In the genomic region with DNA sequence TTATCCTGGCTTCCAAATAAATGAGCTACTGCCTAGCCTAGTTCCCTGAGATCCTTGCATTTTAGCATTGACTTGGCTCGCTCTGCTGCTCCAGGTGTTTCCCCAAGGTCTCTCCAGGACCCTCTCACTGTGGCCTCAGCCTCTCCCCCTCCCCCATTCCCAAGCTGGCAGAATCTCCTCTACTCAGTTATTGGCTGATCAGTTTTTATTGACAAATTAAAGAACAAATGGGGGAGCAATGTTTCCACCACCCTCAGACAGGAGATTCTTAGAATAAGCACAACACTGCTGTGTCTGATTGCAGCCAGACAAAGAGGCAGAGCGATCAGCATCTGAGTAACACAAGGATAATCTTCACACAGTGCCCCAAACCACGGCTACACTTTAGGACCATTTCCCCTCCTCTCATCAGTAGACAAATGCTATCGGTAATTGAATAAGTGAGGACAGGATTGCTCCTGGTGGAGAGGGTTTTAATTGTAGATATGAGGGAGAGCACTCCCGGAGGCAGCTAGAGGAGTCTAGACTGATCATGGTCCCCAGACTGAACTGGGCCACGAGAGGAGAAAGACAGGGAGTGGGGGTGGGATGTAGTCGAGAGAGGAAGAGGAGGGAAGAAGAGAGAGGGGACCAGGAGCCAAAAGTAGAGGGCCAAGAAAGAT, we compare ENCODE assay signal across 17 mouse cellular contexts. TPM values are rescaled to one million over a fixed set of nuclear protein-coding genes. Genes with fewer than 3 reads are reported as not detected.
DNase-seq lines count a peak whose midpoint lies in the region; ATAC-seq and TF ChIP-seq lines count a peak whose summit lies in the region.
"Had no signal": no experiment of that assay in that cellular context is flagged by ENCODE, and none has a peak within 500 bp of the region (broad histone marks: within the 10 kb centered on the region; RNA-seq: fewer than 3 reads in every experiment).

No protein-coding gene starts in this region.

- no peak overlapping the region for H3K4me3 ChIP-seq in intestine, embryonic 14.5 days (ENCODE audit: low read depth, low read length)
- no peak overlapping the region for H3K4me3 ChIP-seq in intestine, embryonic 15.5 days (replicated peaks)
- H3K4me3 ChIP-seq in forebrain, embryonic 14.5 days (ENCODE audit: low read depth, low read length), result no peak overlapping the region
- no peak overlapping the region for H3K4me3 ChIP-seq in limb, embryonic 14.5 days (replicated peaks; ENCODE audit: low read length)
- no peak overlapping the region for H3K4me3 ChIP-seq in stomach, postnatal 0 days (ENCODE audit: low read depth, low read length)
- H3K4me3 ChIP-seq: gastrocnemius, adult 2 months; heart, adult 2 months; liver, embryonic 12.5 days had no signal

- H3K9ac ChIP-seq in intestine, embryonic 14.5 days (ENCODE audit: low read length), result no peak overlapping the region
- H3K9ac ChIP-seq in intestine, embryonic 15.5 days, result no peak overlapping the region
- no peak overlapping the region for H3K9ac ChIP-seq in forebrain, embryonic 14.5 days (ENCODE audit: low read length)
- H3K9ac ChIP-seq in limb, embryonic 14.5 days (ENCODE audit: low read depth, low read length, severe bottlenecking), result no peak overlapping the region
- H3K9ac ChIP-seq in stomach, postnatal 0 days (ENCODE audit: low read length), result no peak overlapping the region
- H3K9ac ChIP-seq: liver, embryonic 12.5 days had no signal

- no peaks in the 10 kb centered on the region for H3K27me3 ChIP-seq in intestine, embryonic 14.5 days (replicated peaks; ENCODE audit: control insufficient read depth, insufficient read depth, low read length)
- no peaks in the 10 kb centered on the region for H3K27me3 ChIP-seq in intestine, embryonic 15.5 days (replicated peaks)
- H3K27me3 ChIP-seq in forebrain, embryonic 14.5 days (replicated peaks; ENCODE audit: control insufficient read depth, insufficient read depth, low read length), result no peaks in the 10 kb centered on the region
- H3K27me3 ChIP-seq in limb, embryonic 14.5 days (ENCODE audit: control insufficient read depth, insufficient read depth, low read length), result no peaks in the 10 kb centered on the region
- no peaks in the 10 kb centered on the region for H3K27me3 ChIP-seq in stomach, postnatal 0 days (ENCODE audit: control insufficient read depth, insufficient read depth, low read length)

- no peak overlapping the region for H3K27ac ChIP-seq in intestine, embryonic 14.5 days (ENCODE audit: low read depth)
- H3K27ac ChIP-seq in intestine, embryonic 15.5 days, result no peak overlapping the region
- H3K27ac ChIP-seq in forebrain, embryonic 14.5 days (ENCODE audit: low read depth, low read length), result peak overlapping the region; percentile 22; the same call in 1 of the 2 replicates
- no peak overlapping the region for H3K27ac ChIP-seq in limb, embryonic 14.5 days (replicated peaks; ENCODE audit: low read depth, low read length)
- H3K27ac ChIP-seq in stomach, postnatal 0 days (replicated peaks), result no peak overlapping the region
- H3K27ac ChIP-seq: gastrocnemius, adult 2 months; heart, adult 2 months; liver, embryonic 12.5 days had no signal

- no peak for ATAC-seq in intestine, embryonic 14.5 days (replicated peaks; ENCODE audit: low FRiP score, low TSS enrichment, low read depth)
- no peak for ATAC-seq in intestine, embryonic 15.5 days
- peak; percentile 66 for ATAC-seq in forebrain, embryonic 14.5 days
- peak; percentile 53; the same call in 1 of the 2 replicates for ATAC-seq in limb, embryonic 14.5 days (ENCODE audit: low FRiP score, low read depth)
- no peak for ATAC-seq in stomach, postnatal 0 days (ENCODE audit: low FRiP score, low TSS enrichment)
- no peak for ATAC-seq in inflammation-experienced regulatory T-cells, adult 6 months
- ATAC-seq: liver, embryonic 12.5 days had no signal

- H3K4me1 ChIP-seq in intestine, embryonic 14.5 days (replicated peaks; ENCODE audit: control insufficient read depth, insufficient read depth, low read length), result no peaks in the 10 kb centered on the region
- no peaks in the 10 kb centered on the region for H3K4me1 ChIP-seq in intestine, embryonic 15.5 days (replicated peaks)
- no peaks in the 10 kb centered on the region for H3K4me1 ChIP-seq in forebrain, embryonic 14.5 days (ENCODE audit: control insufficient read depth, insufficient read depth, low read length)
- H3K4me1 ChIP-seq in limb, embryonic 14.5 days (ENCODE audit: control insufficient read depth, insufficient read depth, low read length), result 0 out of 2 replicates have a peak, but pooled peaks cover 3% of the 10 kb centered on the region
- H3K4me1 ChIP-seq in stomach, postnatal 0 days (replicated peaks; ENCODE audit: control insufficient read depth, insufficient read depth), result no peaks in the 10 kb centered on the region
- H3K4me1 ChIP-seq: liver, embryonic 12.5 days had no signal

- H3K36me3 ChIP-seq in intestine, embryonic 14.5 days (ENCODE audit: control insufficient read depth, insufficient read depth, low read length), result no peaks in the 10 kb centered on the region
- H3K36me3 ChIP-seq in intestine, embryonic 15.5 days, result no peaks in the 10 kb centered on the region
- no peaks in the 10 kb centered on the region for H3K36me3 ChIP-seq in forebrain, embryonic 14.5 days (ENCODE audit: control insufficient read depth, insufficient read depth, low read length)
- H3K36me3 ChIP-seq in limb, embryonic 14.5 days (ENCODE audit: control insufficient read depth, insufficient read depth, low read length), result no peaks in the 10 kb centered on the region
- H3K36me3 ChIP-seq in stomach, postnatal 0 days (ENCODE audit: control insufficient read depth, insufficient read depth, low read length), result no peaks in the 10 kb centered on the region
- H3K36me3 ChIP-seq: liver, embryonic 12.5 days had no signal

- no peak for TF ChIP-seq POLR2A in limb, embryonic 14.5 days (IDR thresholded peaks at IDR 0.05; ENCODE audit: borderline replicate concordance, extremely low read depth, insufficient read depth, insufficient read length)

- 48% methylated on average over 7 of the region's 7 CpGs for WGBS in intestine, embryonic 14.5 days
- WGBS in intestine, embryonic 15.5 days, result 53% methylated on average over 7 of the region's 7 CpGs
- 50% methylated on average over 7 of the region's 7 CpGs for WGBS in forebrain, embryonic 14.5 days
- 28% methylated on average over 7 of the region's 7 CpGs for WGBS in limb, embryonic 14.5 days
- 56% methylated on average over 7 of the region's 7 CpGs for WGBS in stomach, postnatal 0 days

- TF ChIP-seq CTCF in stomach, postnatal 0 days (IDR thresholded peaks at IDR 0.05; ENCODE audit: low read depth), result no peak

- TF ChIP-seq EP300 in stomach, postnatal 0 days (optimal IDR thresholded peaks at IDR 0.05), result no peak

- peak; percentile 44 for DNase-seq in intestine, embryonic 14.5 days (ENCODE audit: low spot score)
- peak; percentile 47 for DNase-seq in forebrain, embryonic 14.5 days (ENCODE audit: low spot score)
- no peak for DNase-seq in limb, embryonic 14.5 days (ENCODE audit: low spot score)
- DNase-seq in stomach, postnatal 0 days (ENCODE audit: low spot score), result peak; percentile 10
- no peak for DNase-seq in thymus, postnatal 0 days (ENCODE audit: low spot score)
- DNase-seq: adrenal gland, postnatal 36 days; cerebellum, postnatal 14 days; gastrocnemius, adult 2 months; heart, adult 2 months; heart, postnatal 10 days; kidney, adult 11 months; kidney, postnatal 25 days; thymus, adult 18-20 months had no signal

- H3K9me3 ChIP-seq in intestine, embryonic 14.5 days (ENCODE audit: control insufficient read depth, low read length), result 0 out of 2 replicates have a peak, but pooled peaks cover 3% of the 10 kb centered on the region
- no peaks in the 10 kb centered on the region for H3K9me3 ChIP-seq in intestine, embryonic 15.5 days
- H3K9me3 ChIP-seq in forebrain, embryonic 14.5 days (replicated peaks; ENCODE audit: control insufficient read depth, low read length), result no peaks in the 10 kb centered on the region
- H3K9me3 ChIP-seq in limb, embryonic 14.5 days (ENCODE audit: control insufficient read depth, low read length), result no peaks in the 10 kb centered on the region
- no peaks in the 10 kb centered on the region for H3K9me3 ChIP-seq in stomach, postnatal 0 days (ENCODE audit: control insufficient read depth, low read length)
- H3K9me3 ChIP-seq: liver, embryonic 12.5 days had no signal

- H3K4me2 ChIP-seq in intestine, embryonic 14.5 days (ENCODE audit: low read length), result no peak overlapping the region
- H3K4me2 ChIP-seq in intestine, embryonic 15.5 days (replicated peaks), result no peak overlapping the region
- H3K4me2 ChIP-seq in forebrain, embryonic 14.5 days (ENCODE audit: low read length), result no peak overlapping the region
- no peak overlapping the region for H3K4me2 ChIP-seq in limb, embryonic 14.5 days (replicated peaks; ENCODE audit: low read depth, low read length, severe bottlenecking)
- H3K4me2 ChIP-seq in stomach, postnatal 0 days (replicated peaks; ENCODE audit: low read depth), result no peak overlapping the region
- H3K4me2 ChIP-seq: liver, embryonic 12.5 days had no signal

RNA-seq across cellular contexts. Expression of gene Gm49358, which starts 1.9 kb away (rescaled TPM):
- polyA plus RNA-seq in intestine, embryonic 14.5 days (2014; fragmentation: Nextera tagmentation; extraction: Ambion mirVana), result not detected in 2 replicates
- not detected in 2 replicates for polyA plus RNA-seq in intestine, embryonic 15.5 days (2015; fragmentation: Nextera tagmentation; extraction: Ambion mirVana)
- polyA plus RNA-seq in forebrain, embryonic 14.5 days (2014; fragmentation: Nextera tagmentation; extraction: Ambion mirVana), result 0.88 TPM in 1 of 2 replicates, not detected in the other
- 0.05 TPM in 1 of 2 replicates, not detected in the other for polyA plus RNA-seq in limb, embryonic 14.5 days (2012; rRNA removed)
- polyA plus RNA-seq in limb, embryonic 14.5 days (2014; fragmentation: Nextera tagmentation; extraction: Ambion mirVana), result 0.22 TPM in 1 of 2 replicates, not detected in the other
- polyA plus RNA-seq in stomach, postnatal 0 days (2015; fragmentation: Nextera tagmentation; extraction: Ambion mirVana), result not detected in 2 replicates
- not detected for polyA plus RNA-seq in inflammation-experienced regulatory T-cells, adult 6 months (2017; shearing (Covaris generic))
- 0.28 TPM in 1 of 2 replicates, not detected in the other for polyA plus RNA-seq in thymus, postnatal 0 days (2015; fragmentation: Nextera tagmentation; extraction: Ambion mirVana)
- polyA plus RNA-seq: heart, adult 2 months; liver, embryonic 12.5 days; lung, embryonic 16.5 days had no signal

RNA-seq across cellular contexts. Expression of gene Nt5dc3, which starts 17.0 kb away (rescaled TPM):
- 1.9 and 2.2 TPM in 2 replicates for polyA plus RNA-seq in intestine, embryonic 14.5 days (2014; fragmentation: Nextera tagmentation; extraction: Ambion mirVana)
- polyA plus RNA-seq in intestine, embryonic 15.5 days (2015; fragmentation: Nextera tagmentation; extraction: Ambion mirVana), result 1.0 and 1.1 TPM in 2 replicates
- polyA plus RNA-seq in forebrain, embryonic 14.5 days (2014; fragmentation: Nextera tagmentation; extraction: Ambion mirVana), result 6.7 and 7.6 TPM in 2 replicates
- 5.5 and 6.6 TPM in 2 replicates for polyA plus RNA-seq in limb, embryonic 14.5 days (2012; rRNA removed)
- polyA plus RNA-seq in limb, embryonic 14.5 days (2014; fragmentation: Nextera tagmentation; extraction: Ambion mirVana), result 1.1 and 1.3 TPM in 2 replicates
- 1.2 TPM in 2 replicates for polyA plus RNA-seq in stomach, postnatal 0 days (2015; fragmentation: Nextera tagmentation; extraction: Ambion mirVana)
- polyA plus RNA-seq in inflammation-experienced regulatory T-cells, adult 6 months (2017; shearing (Covaris generic)), result 1 to 10 TPM in 2 of 3 experiments, under 1 TPM in 1; 0.68 to 1.9 (median 1.2) TPM
- polyA plus RNA-seq in thymus, postnatal 0 days (2015; fragmentation: Nextera tagmentation; extraction: Ambion mirVana), result 0.59 and 0.61 TPM in 2 replicates

RNA-seq across cellular contexts. Expression of gene Ttc41, which starts 56.2 kb away (rescaled TPM):
- 3.5 and 3.7 TPM in 2 replicates for polyA plus RNA-seq in intestine, embryonic 14.5 days (2014; fragmentation: Nextera tagmentation; extraction: Ambion mirVana)
- polyA plus RNA-seq in intestine, embryonic 15.5 days (2015; fragmentation: Nextera tagmentation; extraction: Ambion mirVana), result 1.6 and 2.0 TPM in 2 replicates
- 0.99 and 1.5 TPM in 2 replicates for polyA plus RNA-seq in forebrain, embryonic 14.5 days (2014; fragmentation: Nextera tagmentation; extraction: Ambion mirVana)
- polyA plus RNA-seq in limb, embryonic 14.5 days (2012; rRNA removed), result 1.9 and 2.5 TPM in 2 replicates
- polyA plus RNA-seq in limb, embryonic 14.5 days (2014; fragmentation: Nextera tagmentation; extraction: Ambion mirVana), result 0.98 and 1.4 TPM in 2 replicates
- polyA plus RNA-seq in stomach, postnatal 0 days (2015; fragmentation: Nextera tagmentation; extraction: Ambion mirVana), result 0.38 and 0.47 TPM in 2 replicates
- 1 to 10 TPM in 1 of 3 experiments, under 1 TPM in 2; 0.39 to 1.7 (median 0.59) TPM for polyA plus RNA-seq in inflammation-experienced regulatory T-cells, adult 6 months (2017; shearing (Covaris generic))
- 1.7 and 2.1 TPM in 2 replicates for polyA plus RNA-seq in thymus, postnatal 0 days (2015; fragmentation: Nextera tagmentation; extraction: Ambion mirVana)

RNA-seq across cellular contexts. Expression of gene Hsp90b1, which starts 56.5 kb away (rescaled TPM):
- 459 and 488 TPM in 2 replicates for polyA plus RNA-seq in intestine, embryonic 14.5 days (2014; fragmentation: Nextera tagmentation; extraction: Ambion mirVana)
- 754 and 764 TPM in 2 replicates for polyA plus RNA-seq in intestine, embryonic 15.5 days (2015; fragmentation: Nextera tagmentation; extraction: Ambion mirVana)
- 248 and 269 TPM in 2 replicates for polyA plus RNA-seq in forebrain, embryonic 14.5 days (2014; fragmentation: Nextera tagmentation; extraction: Ambion mirVana)
- 242 and 401 TPM in 2 replicates for polyA plus RNA-seq in limb, embryonic 14.5 days (2012; rRNA removed)
- polyA plus RNA-seq in limb, embryonic 14.5 days (2014; fragmentation: Nextera tagmentation; extraction: Ambion mirVana), result 448 and 466 TPM in 2 replicates
- 402 and 403 TPM in 2 replicates for polyA plus RNA-seq in stomach, postnatal 0 days (2015; fragmentation: Nextera tagmentation; extraction: Ambion mirVana)
- 100 to 1,000 TPM; 171 to 400 (median 186) TPM for polyA plus RNA-seq in inflammation-experienced regulatory T-cells, adult 6 months (2017; shearing (Covaris generic))
- 239 and 324 TPM in 2 replicates for polyA plus RNA-seq in thymus, postnatal 0 days (2015; fragmentation: Nextera tagmentation; extraction: Ambion mirVana)

Comparison
In these comparisons a context has a peak if more than half of its experiments do, and no peak if none do; other contexts are left out.
1. ATAC-seq: peak in forebrain, embryonic 14.5 days (single experiment) and limb, embryonic 14.5 days (single experiment); none in intestine, embryonic 14.5 days (single experiment), intestine, embryonic 15.5 days (single experiment), stomach, postnatal 0 days (single experiment) and inflammation-experienced regulatory T-cells, adult 6 months (single experiment).
2. DNase-seq: peak in intestine, embryonic 14.5 days (single experiment), forebrain, embryonic 14.5 days (single experiment) and stomach, postnatal 0 days (single experiment); none in limb, embryonic 14.5 days (single experiment) and thymus, postnatal 0 days (single experiment).